Mouse (Mus musculus) regulatory T cell (primary cell): ENCODE data around the gene Mettl3.

Experiments used
- in situ Hi-C: fragments of 300-600 bp; cut with MboI, MseI; formaldehyde crosslinking; loops from one replicate; pipeline ENCODE4 v1.15.1; 2025; ENCODE audit warnings: high pct_unique_total_duplicates

Gene Mettl3

GRCm38 (mm10) chr14:52295558-52296264, 9.2 kb downstream of the Mettl3 start:
- in situ Hi-C loops = loop anchor here (5.0 kb wide), 1 partner anchor 42 kb away; no protein-coding TSS in a partner anchor

GRCm38 (mm10) chr14:52284191-52284590, 20.7 kb downstream of the Mettl3 start:
- in situ Hi-C loops = no loop called here

GRCm38 (mm10) chr14:52283629-52284028, 21.3 kb downstream of the Mettl3 start:
- in situ Hi-C loops = no loop called here

- in situ Hi-C loops = loop anchor here (5.0 to 10.0 kb wide), 2 partner anchors 82 to 1275 kb away; partner anchors contain the start of genes Rnase10 and Supt16
Measured at GRCm38 (mm10) chr14:52279747-52280120, 25.2 kb downstream of the Mettl3 start.

- in situ Hi-C loops = loop anchor here (5.0 to 10.0 kb wide), 2 partner anchors 82 to 1274 kb away; partner anchors contain the start of genes Rnase10 and Supt16
Measured at GRCm38 (mm10) chr14:52278932-52279746, 25.8 kb downstream of the Mettl3 start, which contains the start of the genes Tox4 and Rab2b. Gene Tox4, plus strand, starts transcription at chr14:52279146. Gene Rab2b, minus strand, starts transcription at chr14:52279545.

GRCm38 (mm10) chr14:52277210-52277609, 27.7 kb downstream of the Mettl3 start:
- in situ Hi-C loops = loop anchor here (5.0 to 10.0 kb wide), 2 partner anchors 80 to 1272 kb away; partner anchors contain the start of genes Rnase10 and Supt16

- in situ Hi-C loops = loop anchor here (10.0 kb wide), 1 partner anchor 1268 kb away; the partner anchor contains the start of gene Rnase10
Measured at GRCm38 (mm10) chr14:52272781-52273180, 32.1 kb downstream of the Mettl3 start.

GRCm38 (mm10) chr14:52257484-52258213, 47.3 kb downstream of the Mettl3 start, which contains the start of gene Chd8:
Gene Chd8, minus strand, starts transcription at chr14:52257780.
- in situ Hi-C loops = no loop called here

- in situ Hi-C loops = no loop called here
Measured at GRCm38 (mm10) chr14:52256311-52257175, 48.4 kb downstream of the Mettl3 start.

GRCm38 (mm10) chr14:52246129-52246528, 58.8 kb downstream of the Mettl3 start:
- in situ Hi-C loops = no loop called here
